Mouse (Mus musculus): ENCODE measurements around the gene Nbeal1. TPM values are rescaled to one million over a fixed set of nuclear protein-coding genes. Genes with fewer than 3 reads are reported as not detected.
"Not testable (repeated sequence)": the region's sequence is repeated elsewhere in the genome, so short reads cannot be mapped to it uniquely, and the experiment has no call there.

The Nbeal1 gene
- 45.8 and 47.7 TPM in 2 replicates for total RNA-seq (2021)
- long read RNA-seq, experiment 1, partial matches to known transcripts, result 3 of 4 reads
- long read RNA-seq, experiment 1, other reads (novel, unspliced or antisense), result 1 of 4 reads
- long read RNA-seq, experiment 2, partial matches to known transcripts, result 3 of 6 reads
- long read RNA-seq, experiment 2, other reads (novel, unspliced or antisense), result 3 of 6 reads

DNA sequence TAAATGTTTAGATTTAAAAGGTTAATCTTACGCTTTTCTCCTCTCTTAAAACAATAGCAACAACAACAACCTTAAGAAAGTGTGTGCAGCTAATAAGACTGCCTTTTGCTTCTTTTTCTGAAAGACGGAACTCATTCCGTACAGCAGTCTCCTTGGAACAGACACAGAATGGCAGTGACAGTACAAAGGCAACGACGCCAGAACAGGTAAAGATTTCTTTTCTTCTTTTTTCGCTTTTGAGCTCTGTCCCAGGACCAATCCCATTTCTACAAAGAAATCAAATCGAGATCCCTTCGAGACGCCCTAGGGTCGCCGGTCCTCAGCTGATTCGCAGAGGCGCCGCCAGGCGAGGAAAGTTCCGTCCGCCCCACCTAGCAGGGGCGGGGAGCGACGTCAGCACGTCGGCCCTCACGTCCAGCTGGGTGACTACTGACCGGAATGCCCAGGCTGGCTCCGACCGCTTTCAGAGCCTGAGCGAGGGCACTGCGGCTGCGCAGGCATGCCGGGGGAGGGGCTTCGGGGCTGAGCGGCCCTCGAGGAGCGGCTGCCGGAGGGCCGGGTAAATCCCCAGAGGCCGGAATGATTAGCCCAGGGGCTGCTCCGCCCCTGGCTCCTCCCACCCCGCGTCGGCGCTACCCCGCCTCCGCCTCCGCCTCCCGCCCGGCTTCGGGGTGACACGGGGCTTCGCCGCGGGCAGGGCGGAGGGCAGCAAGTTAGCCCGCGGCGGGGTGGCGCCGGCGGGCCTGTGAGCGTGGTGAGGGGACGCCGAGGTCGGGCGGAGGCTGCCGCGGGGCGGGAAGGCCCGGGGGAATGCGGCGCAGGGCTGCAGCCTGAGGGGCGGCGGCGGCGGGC lies at the start of gene Nbeal1:
Gene Nbeal1 (plus strand): TSS at position 668 of the 852 bp plus-strand sequence.
- peak; percentile 100 for DNase-seq

- DNase-seq, result no peak
These were observed 43.1 kb upstream of the Nbeal1 start for GRCm38 (mm10) chr1:60137346-60137745.

- no peak for DNase-seq
These were observed 27.7 kb upstream of the Nbeal1 start for GRCm38 (mm10) chr1:60152700-60153099.

DNA sequence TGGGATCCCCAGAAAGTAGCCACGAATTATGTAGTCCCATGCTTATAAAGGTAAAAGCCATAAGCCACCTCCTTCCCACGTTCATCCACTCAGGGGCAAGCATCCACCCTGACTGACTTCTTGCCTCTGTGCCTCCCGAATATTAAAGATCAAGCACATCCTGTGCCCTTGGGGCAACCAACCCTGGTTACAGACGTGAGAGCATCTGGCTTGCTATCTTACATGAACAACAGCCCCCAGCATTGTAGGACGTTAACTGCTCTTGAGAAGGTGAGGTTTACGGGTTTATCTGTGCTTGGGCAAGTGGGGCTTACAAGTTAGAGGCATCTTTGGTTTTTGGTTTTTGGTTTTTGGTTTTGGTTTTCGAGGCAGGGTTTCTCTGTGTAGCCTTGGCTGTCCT lies 23.7 kb upstream of the Nbeal1 start:
- DNase-seq, result no peak

DNA sequence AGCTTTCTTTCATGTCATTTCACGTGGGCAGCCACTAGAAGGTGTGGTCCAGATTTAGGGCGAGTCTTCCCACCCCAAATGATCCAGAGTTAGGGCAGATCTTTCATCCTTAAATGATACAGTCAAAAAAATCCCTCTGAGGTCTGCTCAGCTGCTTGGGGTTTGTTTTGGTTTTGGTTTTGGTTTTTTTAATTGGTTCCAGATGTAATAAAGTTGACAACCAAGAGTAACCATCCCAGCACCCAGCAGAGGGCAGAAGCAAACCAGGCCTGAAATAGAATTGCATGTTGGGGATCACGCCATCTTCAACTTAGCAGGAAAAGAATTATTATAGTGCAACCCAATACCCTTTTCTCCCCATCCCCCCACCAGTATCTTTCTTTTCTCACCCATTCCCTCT lies 22.0 kb upstream of the Nbeal1 start:
- peak; percentile 79 for DNase-seq

DNA sequence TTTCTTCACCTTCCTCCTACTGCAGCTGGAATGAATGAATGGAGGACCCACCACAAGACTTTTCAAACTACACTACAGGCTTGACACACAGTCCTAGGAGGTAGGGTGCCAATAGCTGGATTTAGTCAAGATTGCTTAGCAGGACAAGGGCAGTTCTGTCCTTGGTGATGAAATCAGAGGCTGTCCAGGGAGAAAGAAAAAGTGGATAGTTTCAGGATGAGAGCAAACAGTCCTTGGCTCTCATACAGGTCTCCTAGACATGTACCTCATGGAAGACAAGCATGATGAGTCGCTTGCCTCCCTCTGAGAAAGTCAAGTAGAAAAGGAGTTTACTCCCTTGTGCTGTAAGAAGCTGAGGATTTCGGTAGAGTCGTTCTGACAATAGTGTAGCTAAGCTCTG lies 16.7 kb upstream of the Nbeal1 start:
- DNase-seq, result no peak

DNA sequence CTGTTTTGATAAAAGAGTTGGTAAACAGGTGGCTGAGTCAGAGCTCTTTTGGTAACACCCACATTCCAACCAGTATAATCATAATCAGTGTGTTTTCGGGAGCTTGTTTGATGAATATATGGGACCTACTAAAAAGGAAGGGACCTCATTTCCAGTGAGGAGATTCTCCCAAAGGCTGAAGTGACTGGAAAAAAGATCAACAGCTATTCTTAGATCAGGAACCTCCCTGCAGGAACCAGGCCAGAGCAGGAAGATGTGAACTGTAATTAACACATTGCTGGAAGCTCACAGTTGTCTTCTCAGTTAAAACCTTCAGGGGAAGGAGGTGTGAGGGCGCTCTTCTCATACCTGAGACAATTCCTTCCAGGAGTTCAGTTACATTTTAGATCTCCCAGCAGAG lies 10.8 kb upstream of the Nbeal1 start:
- DNase-seq, result no peak

DNA sequence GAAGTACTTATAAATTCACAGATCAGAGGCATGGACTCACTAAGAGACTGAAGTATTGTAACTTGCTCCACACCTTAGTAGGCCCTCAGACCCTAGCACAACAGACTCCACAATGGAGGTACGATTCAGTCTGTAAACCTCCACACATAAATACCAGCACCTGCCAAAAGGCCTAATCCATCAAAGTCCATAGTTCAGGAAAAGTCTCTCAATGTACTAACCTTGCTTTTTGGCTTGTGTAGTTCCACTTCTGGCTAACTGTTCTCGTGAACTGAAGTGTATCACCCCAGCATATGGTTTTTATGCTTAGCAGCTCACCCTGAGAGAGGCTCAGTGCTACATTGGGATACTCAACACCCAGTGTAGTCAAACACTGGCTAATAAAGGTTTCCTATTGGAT lies 10.1 kb upstream of the Nbeal1 start:
- DNase-seq, result no peak

DNA sequence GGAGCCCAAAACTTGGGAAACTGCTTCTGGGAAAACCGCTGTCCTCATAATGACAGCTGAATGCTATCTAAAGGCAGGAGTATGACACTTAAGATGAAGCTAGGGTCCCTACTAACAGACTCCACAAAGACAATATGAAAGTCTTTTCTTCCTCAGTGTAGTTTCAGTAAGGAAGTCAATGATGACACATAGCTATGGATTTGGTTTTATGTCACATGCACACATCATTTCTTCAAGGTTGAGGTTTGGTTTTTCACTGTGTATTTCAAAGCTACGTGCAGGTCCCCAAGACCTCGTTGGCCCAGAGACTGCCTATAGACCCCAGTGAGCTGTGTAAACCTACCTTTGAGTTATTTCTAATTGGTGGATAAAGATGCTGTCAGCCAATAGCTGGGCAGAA lies 7.3 kb upstream of the Nbeal1 start:
- DNase-seq, result no peak

DNA sequence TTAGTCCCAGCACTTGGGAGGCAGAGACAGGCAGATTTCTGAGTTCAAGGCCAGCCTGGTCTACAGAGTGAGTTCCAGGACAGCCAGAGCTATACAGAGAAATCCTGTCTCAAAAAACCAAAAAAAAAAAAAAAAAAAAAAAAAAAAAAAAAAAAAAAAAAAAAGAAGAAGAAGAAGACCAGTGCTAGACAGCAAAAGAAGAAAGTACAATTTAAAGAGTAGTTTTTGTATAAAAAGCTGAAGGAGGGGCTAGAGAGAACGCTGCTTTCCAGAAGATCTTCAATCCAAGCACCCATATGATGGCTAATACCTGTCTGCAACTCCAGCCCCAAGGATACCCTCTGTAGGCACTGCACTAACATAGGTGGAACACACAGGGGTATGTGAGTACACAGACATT lies 2.6 kb upstream of the Nbeal1 start:
- not testable (repeated sequence) for DNase-seq

DNA sequence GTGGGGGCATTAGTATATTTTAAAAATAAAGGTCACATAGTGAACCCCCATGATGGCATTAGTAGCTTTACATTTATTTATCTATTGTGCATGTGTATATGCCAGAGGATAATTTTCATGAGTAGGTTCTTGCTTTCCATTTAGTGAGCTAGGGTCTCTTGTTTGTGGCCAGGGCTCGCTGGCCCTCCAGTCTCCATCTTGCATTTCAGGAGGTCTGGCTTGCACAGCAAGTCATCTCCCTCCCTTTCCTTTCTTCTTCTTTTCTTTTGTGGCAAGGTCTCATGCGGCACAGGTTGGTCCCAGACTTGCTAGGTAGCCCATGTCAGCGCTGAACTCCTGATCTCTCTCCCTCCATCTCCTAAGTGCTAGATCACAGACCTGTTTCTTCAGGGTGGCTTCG lies 1.0 kb upstream of the Nbeal1 start:
- DNase-seq, result no peak

DNA sequence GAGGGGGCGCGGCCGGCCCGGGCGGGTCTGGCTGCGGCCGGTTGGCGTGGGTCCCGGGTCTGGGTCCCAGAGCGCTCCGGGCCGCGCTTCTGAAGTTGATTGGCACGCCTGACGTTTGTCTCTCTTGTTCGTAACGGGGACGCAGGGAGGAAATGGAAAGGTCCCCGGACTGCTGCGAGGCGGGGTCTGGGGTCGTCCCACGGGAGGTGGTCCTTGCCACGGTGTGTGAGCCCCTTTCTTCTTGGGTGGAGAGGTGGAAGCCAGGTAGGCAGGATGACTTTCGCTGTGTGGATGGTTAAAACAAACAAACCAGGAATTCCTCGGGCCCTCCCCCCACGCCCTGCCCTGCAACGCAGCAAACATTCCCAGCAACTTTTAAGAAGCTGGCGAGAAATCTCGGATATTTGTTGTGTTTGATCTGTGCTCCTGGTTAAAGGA lies 404 bp downstream of the Nbeal1 start:
- no peak for DNase-seq

- DNase-seq, result no peak
These were observed 8.1 kb downstream of the Nbeal1 start for GRCm38 (mm10) chr1:60188454-60188853.

GRCm38 (mm10) chr1:60196813-60197212 lies 16.4 kb downstream of the Nbeal1 start:
- peak; percentile 17 for DNase-seq

GRCm38 (mm10) chr1:60199006-60199405 lies 18.6 kb downstream of the Nbeal1 start:
- no peak for DNase-seq

- DNase-seq, result no peak
These were observed 55.9 kb downstream of the Nbeal1 start for GRCm38 (mm10) chr1:60236261-60236660.

DNA sequence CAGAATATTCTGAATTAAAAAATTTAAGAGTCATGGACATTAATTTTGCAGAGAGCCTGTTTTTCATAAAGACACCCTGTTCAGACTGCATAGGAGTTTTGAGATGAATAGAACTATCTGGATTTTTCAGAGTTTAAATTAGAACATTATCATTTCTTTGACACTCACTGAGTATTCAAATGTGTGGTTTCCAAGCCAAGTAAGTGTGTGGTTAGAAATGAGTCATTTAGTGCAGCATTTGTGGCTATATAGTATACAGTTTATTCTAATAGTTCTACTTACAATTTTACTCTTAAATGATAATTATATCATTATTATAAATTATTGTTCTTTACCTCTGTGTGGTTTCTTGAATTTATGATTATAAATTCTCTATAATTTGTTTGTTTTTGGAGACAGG lies 60.0 kb downstream of the Nbeal1 start:
- DNase-seq, result no peak

DNA sequence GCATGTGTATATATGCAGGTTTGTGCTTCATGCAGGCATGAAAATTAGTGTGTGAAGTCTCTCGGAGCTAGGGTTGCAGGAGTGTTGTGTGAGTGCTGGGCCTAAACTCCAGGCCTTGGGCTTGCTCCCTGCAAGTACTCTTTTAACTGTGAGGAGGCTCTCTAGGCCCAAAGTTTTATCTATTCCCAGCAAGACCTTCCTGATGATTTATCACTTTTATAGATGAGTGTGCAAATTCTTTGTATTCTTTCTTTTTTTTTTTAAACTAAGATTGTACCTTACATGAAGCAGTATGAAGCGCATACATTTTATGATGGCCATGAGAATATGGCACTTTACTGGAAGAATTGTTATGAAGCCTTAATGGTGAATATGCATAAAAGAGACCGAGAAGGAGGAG lies 87.7 kb downstream of the Nbeal1 start:
- no peak for DNase-seq

- no peak for DNase-seq
These were observed 88.9 kb downstream of the Nbeal1 start for GRCm38 (mm10) chr1:60269314-60269713.

DNA sequence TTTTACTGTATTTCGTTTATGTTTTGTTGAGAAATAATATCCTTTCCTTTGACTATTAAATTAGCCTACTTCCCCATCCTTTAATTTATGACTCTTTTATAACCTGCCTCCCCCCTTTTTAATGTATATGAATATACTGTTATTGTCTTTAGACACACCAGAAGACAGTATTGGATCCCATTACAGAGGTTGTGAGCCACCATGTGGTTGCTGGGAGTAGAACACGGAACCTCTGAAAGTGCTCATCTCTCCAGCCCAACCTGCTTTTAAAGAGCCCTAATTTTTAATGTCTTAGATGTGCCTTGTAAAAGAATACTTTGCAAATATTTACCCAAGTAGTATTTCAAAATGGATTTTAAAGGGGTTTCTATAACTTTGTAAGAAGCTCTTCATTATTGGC lies 92.1 kb downstream of the Nbeal1 start:
- DNase-seq, result peak; percentile 12

DNA sequence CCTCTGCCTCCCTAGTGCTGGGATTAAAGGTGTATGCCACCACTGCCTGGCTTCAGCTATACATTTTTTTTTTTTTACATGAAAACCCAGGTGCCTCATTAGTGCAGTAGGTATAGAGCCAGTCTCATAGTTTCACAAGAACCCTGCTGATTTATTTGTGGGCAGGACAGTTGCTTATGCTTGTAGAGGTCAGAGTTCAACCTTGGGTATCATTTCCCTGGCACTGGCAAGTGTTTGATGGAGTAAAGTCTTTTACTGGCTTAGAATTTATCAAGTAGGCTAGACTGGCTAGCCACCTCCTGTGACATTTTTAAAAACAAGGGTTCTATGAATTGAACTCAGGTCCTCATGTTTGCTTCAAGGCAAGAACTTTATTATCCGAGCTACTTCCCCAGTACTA lies 113.5 kb downstream of the Nbeal1 start:
- DNase-seq, result no peak

- peak; percentile 95 for DNase-seq
These were observed 162.6 kb downstream of the Nbeal1 start, which contains the start of gene Cyp20a1 for GRCm38 (mm10) chr1:60342808-60343629. Gene Cyp20a1 (plus strand): TSS chr1:60343323.

Data from adrenal gland, postnatal 14 days (tissue).